Mouse (Mus musculus) left cerebral cortex, adult 2 months (tissue): Measurements from ENCODE around the gene Dpp3. TPM values are rescaled to one million over a fixed set of nuclear protein-coding genes. Genes with fewer than 3 reads are reported as not detected.
A peak's percentile ranks its signal among the peaks of the same experiment; 100 is the strongest.

Source experiments
- DNase-seq, 2 experiments: peaks; one replicate each; pipeline ENCODE4 v3.0.0; 2021 to 2022; ENCODE audit warnings: low spot score in 2 of 2, mixed read lengths in 1 of 2; ENCODE audit errors: extremely low spot score in 1 of 2
- H3K27ac ChIP-seq: fragments of 200-600 bp; 2 replicates; pipeline ENCODE4 v1.8.1; 2022
- H3K4me3 ChIP-seq: fragments of 200-600 bp; 2 replicates; pipeline ENCODE4 v1.8.1; 2022
- CTCF ChIP-seq: fragments of 200-600 bp; IDR thresholded peaks from 2 replicates; pipeline ENCODE4 v1.8.1; 2022; ENCODE audit warnings: antibody characterized with exemption, mild to moderate bottlenecking, moderate library complexity
- intact Hi-C: fragments of 180-260 bp; cut with DNase I; formaldehyde crosslinking; loops from one replicate; pipeline ENCODE4 v1.15.1; 2025
- total RNA-seq, 2 experiments: library from RNA; stranded (reverse); gene quantifications; 2 replicates each; pipeline ENCODE4 v1.2.3; 2021

Gene Dpp3
- total RNA-seq, 2 experiments from 2014 or later = 39.5 to 45.9 TPM

DNA sequence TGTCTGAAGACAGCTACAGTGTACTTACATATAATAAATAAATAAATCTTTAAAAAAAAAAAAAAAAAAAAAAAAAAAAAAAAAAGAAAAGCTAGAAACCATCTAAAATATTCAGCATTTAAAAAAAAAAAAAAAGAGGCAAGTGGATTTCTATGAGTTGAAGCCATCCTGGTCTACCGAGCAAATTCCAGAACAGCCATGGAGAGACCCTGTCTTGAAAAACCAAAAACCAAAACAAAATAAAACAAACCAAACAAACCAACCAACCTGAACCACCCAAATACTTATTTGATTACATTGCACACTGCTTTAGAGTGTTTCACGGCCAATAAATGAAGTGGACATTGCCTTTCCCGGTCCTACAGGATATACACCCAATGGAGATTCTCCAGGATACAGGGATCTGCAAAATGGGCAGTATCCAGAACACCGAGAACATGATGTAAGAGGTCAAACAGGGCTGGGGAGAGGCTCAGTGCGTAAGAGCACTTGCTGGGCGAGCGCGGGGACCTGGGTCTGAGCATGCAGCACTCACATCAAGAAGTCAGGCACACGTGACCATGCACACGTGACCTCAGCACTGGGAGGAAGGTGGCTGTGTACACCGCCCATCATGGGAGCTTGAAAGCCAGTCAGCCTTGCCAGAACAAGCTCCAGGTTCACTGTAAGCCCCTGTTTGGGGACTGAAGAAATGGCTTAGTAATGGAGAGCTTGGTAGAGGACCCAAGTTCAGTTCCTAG is 2.8 kb downstream of the Dpp3 start:
- no peak for DNase-seq
- TF ChIP-seq CTCF = no peak
- no peak overlapping the region for H3K27ac ChIP-seq
- no peak overlapping the region for H3K4me3 ChIP-seq
- intact Hi-C loops = no loop called here

DNA sequence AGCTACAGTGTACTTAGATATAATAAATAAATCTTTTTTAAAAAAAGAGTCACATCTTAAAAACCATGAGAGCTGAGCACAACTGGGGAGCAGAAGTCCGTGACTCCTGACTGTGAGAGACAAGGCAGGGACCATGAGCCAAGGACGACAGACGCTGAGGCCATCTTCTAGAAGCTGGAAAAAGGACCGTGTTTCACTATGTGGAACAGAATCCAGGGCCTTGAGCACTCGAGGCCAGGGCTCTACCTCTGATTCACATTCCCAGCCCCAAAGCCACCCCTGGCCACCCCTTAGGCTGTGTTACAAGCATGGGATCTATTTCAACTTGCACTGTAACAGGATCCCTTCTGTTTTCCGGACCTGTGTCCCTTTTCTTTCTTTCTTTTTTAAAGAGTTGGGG is 8.4 kb downstream of the Dpp3 start:
- TF ChIP-seq CTCF = no peak

DNA sequence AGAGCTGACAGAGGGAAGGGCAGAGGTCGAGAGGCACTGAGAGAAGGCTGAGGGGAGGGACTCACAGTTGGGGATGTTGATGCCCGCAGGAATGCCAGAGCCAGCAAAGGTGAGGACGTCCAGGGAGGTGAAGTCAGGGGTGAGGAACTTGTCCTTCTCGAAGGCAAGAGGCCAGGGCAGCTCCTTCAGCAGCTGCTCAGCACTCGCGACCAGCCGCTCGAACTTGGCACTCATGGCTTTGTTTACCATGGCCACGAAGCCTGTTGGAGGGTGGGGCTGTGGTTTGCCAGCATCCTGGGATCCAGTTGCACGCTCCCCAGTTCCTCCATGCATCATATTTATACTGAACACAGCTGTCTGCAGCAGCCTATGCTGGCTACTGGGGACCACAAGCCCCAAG is 11.3 kb downstream of the Dpp3 start:
- no peak for DNase-seq
- intact Hi-C loops = no loop called here
- no peak overlapping the region for H3K4me3 ChIP-seq

More for the DNA sequence above, 8.4 kb downstream of the Dpp3 start:
- H3K4me3 ChIP-seq = no peak overlapping the region
- no peak for DNase-seq
- intact Hi-C loops = no loop called here
- H3K27ac ChIP-seq = no peak overlapping the region

DNA sequence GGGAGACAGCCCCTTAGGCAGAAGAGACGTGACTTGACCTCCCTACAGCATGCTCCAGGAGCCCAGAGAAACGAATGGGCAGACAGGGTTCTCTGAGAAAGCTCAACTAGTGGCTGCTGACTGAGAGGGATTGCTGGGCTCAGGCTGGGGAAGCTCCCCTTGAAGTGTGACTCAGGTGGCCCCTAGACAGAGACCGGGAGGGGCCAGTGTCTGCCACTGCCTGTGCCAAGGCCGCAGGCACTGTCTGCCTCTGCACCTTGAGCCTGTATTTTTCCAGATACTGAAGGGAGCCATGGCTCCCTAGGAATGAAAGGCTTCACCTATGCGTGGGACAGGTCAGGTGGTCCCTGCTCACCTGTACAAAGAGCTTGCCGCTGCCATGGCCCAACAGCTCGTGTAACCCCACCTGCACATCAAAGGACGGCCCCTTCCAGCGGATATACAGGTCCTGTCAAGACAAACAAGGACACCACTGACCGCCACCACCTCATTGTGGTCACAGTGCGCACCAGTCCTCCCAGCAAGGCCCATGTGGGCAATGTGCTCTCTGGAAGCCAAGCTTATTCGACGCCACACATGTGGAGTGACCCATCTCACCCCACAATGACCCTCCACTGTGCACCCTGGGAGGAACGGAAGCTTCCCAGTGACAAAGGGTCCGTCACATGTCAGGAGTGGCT is 12.0 kb downstream of the Dpp3 start:
- intact Hi-C loops = no loop called here
- no peak for DNase-seq
- no peak overlapping the region for H3K27ac ChIP-seq
- H3K4me3 ChIP-seq = no peak overlapping the region
- TF ChIP-seq CTCF = no peak

More for the DNA sequence above, 11.3 kb downstream of the Dpp3 start:
- H3K27ac ChIP-seq = no peak overlapping the region
- no peak for TF ChIP-seq CTCF

DNA sequence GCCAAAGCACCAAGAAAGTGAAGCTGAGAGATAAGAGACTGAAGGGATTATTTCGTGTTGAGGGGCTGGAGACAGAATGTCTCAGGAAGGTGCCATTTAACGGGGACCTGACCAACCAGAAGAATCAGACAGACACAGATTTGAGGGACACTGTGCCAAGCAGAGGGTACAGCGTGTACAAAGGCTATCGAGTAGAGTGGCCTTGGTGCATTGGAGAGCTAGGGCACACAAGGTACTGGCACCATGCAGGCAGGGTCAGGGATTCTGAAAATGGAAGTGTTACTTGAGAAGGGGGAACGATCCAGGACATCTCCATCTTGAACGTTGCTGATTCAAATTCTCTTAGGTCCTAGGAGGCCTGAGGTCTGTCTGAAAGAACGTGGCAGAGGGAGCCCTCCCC is 18.7 kb downstream of the Dpp3 start:
- no peak for TF ChIP-seq CTCF
- Histone ChIP-seq H3K27ac (no peak overlapping the region), H3K4me3 (no peak overlapping the region)
- no peak for DNase-seq
- intact Hi-C loops = loop anchor here (5.0 kb wide), 1 partner anchor 282 kb away; the partner anchor contains the start of gene Rce1

DNA sequence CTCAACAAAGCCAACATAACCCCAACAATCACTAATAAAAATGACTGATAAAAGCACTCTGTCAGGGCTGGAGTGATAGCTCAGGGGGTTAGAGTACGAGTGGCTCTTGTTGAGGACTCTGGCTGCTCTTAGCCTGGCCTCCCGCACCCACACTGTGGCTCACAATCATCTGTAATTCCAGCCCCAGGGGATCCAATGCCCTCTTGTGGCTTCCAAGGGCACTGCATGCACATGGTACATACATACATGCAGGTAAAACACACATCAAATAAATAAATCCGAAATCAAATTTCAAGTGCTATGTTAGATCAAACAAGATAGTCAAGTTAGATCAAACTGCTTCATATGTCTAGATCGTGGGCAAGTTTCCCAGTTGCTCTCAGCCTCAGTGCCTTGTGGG is 20.0 kb downstream of the Dpp3 start:
- no peak overlapping the region for H3K4me3 ChIP-seq
- no peak overlapping the region for H3K27ac ChIP-seq
- DNase-seq = no peak
- intact Hi-C loops = loop anchor here (5.0 kb wide), 1 partner anchor 281 kb away; the partner anchor contains the start of gene Rce1
- TF ChIP-seq CTCF = peak; percentile 58

DNA sequence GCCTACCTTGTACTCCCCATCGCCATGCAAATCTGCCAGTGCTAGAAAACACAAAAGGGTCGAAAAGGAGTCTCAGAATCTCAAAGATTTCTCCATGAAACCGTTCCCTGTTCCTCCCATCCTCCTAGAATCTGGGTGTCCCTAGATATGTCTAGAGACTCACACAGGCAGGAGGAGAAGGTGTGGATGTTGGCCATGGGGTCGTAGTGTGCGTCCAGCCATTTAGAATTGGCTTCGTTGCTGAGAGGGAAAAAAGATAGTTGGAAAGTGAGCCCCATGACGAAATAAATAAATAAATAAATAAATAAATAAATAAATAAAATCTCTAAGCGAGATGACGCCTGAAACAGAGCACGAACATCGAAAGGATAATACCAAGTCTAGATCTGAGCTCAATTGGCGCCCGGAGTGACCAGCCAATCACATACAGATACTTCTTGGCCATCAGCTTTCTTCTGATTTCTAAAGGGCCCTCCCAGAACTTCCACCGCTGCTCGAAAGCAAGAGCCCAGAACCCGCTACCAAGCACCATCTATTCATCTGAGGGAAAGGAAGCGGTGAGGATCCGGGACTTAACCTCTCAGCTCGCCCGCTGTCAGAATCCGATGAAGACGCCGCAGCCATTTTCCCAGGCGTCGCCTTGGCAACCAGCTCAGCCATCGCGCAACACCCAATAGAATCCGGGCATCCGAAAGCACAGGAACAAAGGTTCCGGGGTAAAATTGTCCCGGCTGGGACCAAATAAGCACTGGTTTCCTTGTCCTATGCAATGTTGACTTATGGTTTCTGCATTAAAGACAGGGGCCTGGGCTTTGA is 21.9 kb downstream of the Dpp3 start, which contains the start of gene Bbs1:
TSS of gene Bbs1 (minus strand) at position 650 of the 816 bp plus-strand sequence.
- peak; percentile 76 to 82 for DNase-seq
- TF ChIP-seq CTCF = no peak
- peak within 1 kb of the TSS; percentile 87 for H3K27ac ChIP-seq
- intact Hi-C loops = loop anchor here (2.0 to 5.0 kb wide), 2 partner anchors 151 to 279 kb away; partner anchors contain the start of gene Rce1
- H3K4me3 ChIP-seq = peak within 1 kb of the TSS; percentile 71

DNA sequence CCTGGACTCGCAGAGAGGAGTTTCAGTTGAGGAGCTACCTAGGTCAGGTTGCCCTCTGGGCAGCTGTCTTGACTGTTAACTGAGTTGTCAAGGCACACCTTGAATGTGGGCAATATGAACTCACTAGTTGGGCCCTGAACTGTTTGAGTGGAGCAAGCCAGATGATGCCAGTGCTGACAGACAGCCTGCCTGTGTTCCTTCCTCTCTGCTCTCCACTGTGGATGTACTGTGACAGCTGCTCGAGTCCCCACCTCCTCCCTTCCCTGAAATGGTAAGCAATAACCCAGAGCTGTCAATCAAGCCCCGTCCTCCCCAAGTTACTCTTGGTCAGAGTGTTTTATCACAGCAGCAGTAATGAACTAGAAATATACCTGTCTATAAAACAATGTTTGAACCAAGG is 28.2 kb downstream of the Dpp3 start:
- no peak for TF ChIP-seq CTCF
- Histone ChIP-seq H3K4me3 (no peak overlapping the region), H3K27ac (no peak overlapping the region)
- DNase-seq = no peak
- intact Hi-C loops = no loop called here

DNA sequence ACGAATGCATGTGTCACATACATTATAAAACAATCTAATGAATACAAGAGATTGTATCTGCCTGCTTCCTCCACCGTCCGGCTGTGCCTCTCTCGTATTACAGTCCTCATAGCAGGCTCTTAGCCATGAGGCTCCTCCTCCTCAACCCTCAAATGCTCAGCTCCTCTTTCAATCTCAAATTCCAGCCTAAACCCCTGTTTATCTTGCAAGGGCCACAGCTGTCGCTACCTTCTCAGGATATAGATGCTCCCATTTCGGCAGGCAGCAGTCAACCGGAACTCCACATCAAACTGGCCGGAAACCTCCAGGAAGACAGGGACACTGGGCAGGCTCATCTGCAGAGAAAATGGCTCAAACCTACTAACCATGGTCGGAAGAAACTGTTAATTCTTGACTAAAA is 29.1 kb downstream of the Dpp3 start:
- no peak for TF ChIP-seq CTCF
- H3K27ac ChIP-seq = no peak overlapping the region
- no peak for DNase-seq
- no peak overlapping the region for H3K4me3 ChIP-seq
- intact Hi-C loops = no loop called here

DNA sequence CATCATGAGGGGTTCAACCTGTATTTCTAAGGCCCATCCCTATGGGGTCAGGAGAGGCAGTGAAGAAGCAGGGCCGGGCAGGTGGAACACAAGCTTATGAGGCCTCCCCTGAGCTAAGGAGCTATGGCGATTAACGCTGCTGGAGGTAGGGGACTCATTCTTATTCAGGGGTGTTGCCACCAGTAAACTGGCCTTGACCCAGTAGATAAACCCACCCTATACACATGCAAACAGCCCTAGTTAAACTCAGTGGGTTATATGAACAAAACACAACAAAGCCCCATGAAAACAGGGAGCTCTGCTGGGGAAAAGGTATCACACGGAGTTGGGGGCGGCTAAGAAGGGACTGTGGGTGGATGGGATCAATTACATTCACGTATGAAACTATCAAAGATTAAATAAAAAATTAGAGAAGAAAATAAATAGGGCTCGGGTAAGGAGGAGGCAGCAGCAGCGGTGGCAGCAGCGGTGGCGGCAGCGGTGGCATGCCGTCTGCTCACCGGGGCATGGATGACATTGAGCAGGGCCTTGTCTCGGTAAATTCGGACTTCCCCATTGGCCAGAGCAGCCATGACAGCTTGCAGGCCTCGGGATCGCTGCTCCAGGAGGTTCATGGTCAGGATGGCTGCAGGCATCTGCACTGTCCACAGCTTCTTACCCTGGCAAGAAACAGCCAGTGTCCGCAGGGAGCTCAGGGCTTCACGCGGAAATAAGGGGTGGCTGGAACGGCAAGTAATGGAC is 31.1 kb downstream of the Dpp3 start:
- DNase-seq = no peak
- Histone ChIP-seq H3K4me3 (no peak overlapping the region), H3K27ac (no peak overlapping the region)
- intact Hi-C loops = no loop called here
- no peak for TF ChIP-seq CTCF

DNA sequence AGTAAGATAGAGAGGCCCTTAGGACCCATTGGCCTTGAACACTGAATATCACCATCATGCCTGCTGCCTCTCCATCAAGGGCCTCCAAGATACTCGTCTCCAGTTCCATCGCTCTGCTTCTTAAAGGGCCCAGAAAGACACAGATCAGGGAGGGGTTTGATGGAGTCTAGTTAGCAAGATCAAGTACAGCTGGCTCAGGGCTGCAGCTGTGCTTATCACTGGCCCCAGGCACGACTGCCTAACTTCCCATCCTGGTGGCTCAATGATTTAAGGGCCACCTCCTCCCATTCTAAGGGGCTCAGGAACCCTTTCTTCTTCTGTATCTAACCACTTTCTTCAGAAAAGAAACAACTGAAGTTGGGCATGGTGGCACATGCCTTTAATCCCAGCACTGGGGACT is 36.3 kb downstream of the Dpp3 start:
- intact Hi-C loops = no loop called here
- no peak for DNase-seq

More for the DNA sequence above, 36.3 kb downstream of the Dpp3 start:
- Histone ChIP-seq H3K4me3 (no peak overlapping the region), H3K27ac (no peak overlapping the region)
- no peak for TF ChIP-seq CTCF
